Mouse (Mus musculus): ENCODE data around the gene Ndc80. TPM values are rescaled to one million over a fixed set of nuclear protein-coding genes. Genes with fewer than 3 reads are reported as not detected.
"Not testable (repeated sequence)": the region's sequence is repeated elsewhere in the genome, so short reads cannot be mapped to it uniquely, and the experiment has no call there.

Ndc80 gene
- total and polyA plus RNA-seq, 2 experiments from 2014 or later = 6.4 to 9.9 TPM

GRCm38 (mm10) chr17:71471261-71471660 is 55.4 kb downstream of the Ndc80 start:
- H3K9me3 ChIP-seq (replicated peaks; ENCODE audit: control insufficient read depth, low read length) = no peaks in the 10 kb centered on the region
- no peak overlapping the region for H3K27ac ChIP-seq (ENCODE audit: low read depth)
- DNase-seq (ENCODE audit: low spot score) (no peak), ATAC-seq (ENCODE audit: insufficient read depth, low read depth) (no peak)
- H3K9ac ChIP-seq (replicated peaks; ENCODE audit: low read depth, low read length) = no peak overlapping the region
- H3K4me2 ChIP-seq (ENCODE audit: low read depth, low read length) = no peak overlapping the region
- H3K36me3 ChIP-seq (replicated peaks; ENCODE audit: control insufficient read depth, insufficient read depth, low read length) = no peaks in the 10 kb centered on the region
- 55% methylated on average over 2 of the region's 2 CpGs for WGBS
- H3K4me3 ChIP-seq (ENCODE audit: low read depth, low read length) = no peak overlapping the region
- H3K4me1 ChIP-seq (ENCODE audit: control insufficient read depth, insufficient read depth) = peaks cover 7% of the 10 kb centered on the region; the same call in 1 of the 2 replicates
- TF ChIP-seq EP300 (IDR thresholded peaks at IDR 0.05; ENCODE audit: low read depth) = no peak
- TF ChIP-seq CTCF (IDR thresholded peaks at IDR 0.05; ENCODE audit: low read depth) = no peak
- no peaks in the 10 kb centered on the region for H3K27me3 ChIP-seq (ENCODE audit: control insufficient read depth, insufficient read depth, low read length)

DNA sequence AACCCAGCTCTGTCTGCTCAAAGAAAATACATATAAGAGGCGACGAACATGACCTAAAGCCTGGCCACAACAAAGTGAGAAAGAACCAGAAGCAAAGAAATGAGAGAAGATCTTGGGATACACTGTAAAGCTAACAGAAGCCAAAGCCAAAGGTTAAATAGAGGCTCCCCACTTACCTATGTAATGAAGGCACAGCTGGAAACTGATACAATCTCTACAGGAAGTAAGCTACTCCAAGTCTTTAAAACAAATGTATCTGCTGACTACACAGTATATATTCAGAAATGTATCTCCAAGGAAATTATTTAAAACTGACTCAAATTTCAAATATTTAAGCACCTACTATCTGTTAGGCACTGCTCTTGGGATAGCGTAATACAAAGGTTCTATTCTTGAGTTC is 66.3 kb downstream of the Ndc80 start:
- ATAC-seq (ENCODE audit: insufficient read depth, low read depth) (no peak), DNase-seq (ENCODE audit: low spot score) (no peak)
- Histone ChIP-seq H3K4me3 (ENCODE audit: low read depth, low read length) (no peak overlapping the region), H3K36me3 (replicated peaks; ENCODE audit: control insufficient read depth, insufficient read depth, low read length) (peaks cover 24% of the 10 kb centered on the region), H3K9ac (replicated peaks; ENCODE audit: low read depth, low read length) (no peak overlapping the region), H3K27me3 (ENCODE audit: control insufficient read depth, insufficient read depth, low read length) (no peaks in the 10 kb centered on the region), H3K9me3 (replicated peaks; ENCODE audit: control insufficient read depth, low read length) (no peaks in the 10 kb centered on the region), H3K27ac (ENCODE audit: low read depth) (no peak overlapping the region), H3K4me2 (ENCODE audit: low read depth, low read length) (no peak overlapping the region), H3K4me1 (ENCODE audit: control insufficient read depth, insufficient read depth) (no peaks in the 10 kb centered on the region)
- 91% methylated on average over 3 of the region's 3 CpGs for WGBS
- TF ChIP-seq EP300 (IDR thresholded peaks at IDR 0.05; ENCODE audit: low read depth) (no peak), CTCF (IDR thresholded peaks at IDR 0.05; ENCODE audit: low read depth) (no peak)

DNA sequence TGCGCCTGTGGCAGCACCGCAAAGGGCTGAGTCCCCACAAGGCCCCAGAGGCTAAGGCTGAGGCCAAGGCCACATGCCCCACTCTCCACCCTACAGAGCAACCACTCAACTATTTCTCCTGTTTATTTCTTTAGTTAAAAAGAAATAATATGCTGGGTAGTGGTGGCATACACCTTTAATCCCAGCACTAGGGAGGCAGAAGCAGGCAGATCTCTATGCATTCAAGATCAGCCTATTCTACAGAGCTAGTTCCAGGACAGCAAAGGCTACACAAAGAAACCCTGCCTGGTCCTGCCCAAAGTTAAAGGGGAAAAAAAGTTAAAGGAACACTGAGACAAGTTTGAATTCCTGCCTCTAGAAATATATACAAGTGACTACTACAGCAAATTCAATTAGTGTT is 66.8 kb downstream of the Ndc80 start, which contains the start of gene Gm4707:
Gene Gm4707, minus strand, starts transcription at position 101 of the 400 bp plus-strand sequence.
- no peaks in the 10 kb centered on the region for H3K27me3 ChIP-seq (ENCODE audit: control insufficient read depth, insufficient read depth, low read length)
- H3K36me3 ChIP-seq (replicated peaks; ENCODE audit: control insufficient read depth, insufficient read depth, low read length) = peaks cover 24% of the 10 kb centered on the region
- no peaks in the 10 kb centered on the region for H3K9me3 ChIP-seq (replicated peaks; ENCODE audit: control insufficient read depth, low read length)
- no peak within 1 kb of the TSS for H3K27ac ChIP-seq (ENCODE audit: low read depth)
- 92% methylated on average over 2 of the region's 2 CpGs for WGBS
- no peak within 1 kb of the TSS for H3K9ac ChIP-seq (replicated peaks; ENCODE audit: low read depth, low read length)
- no peak for DNase-seq (ENCODE audit: low spot score)
- no peak for TF ChIP-seq EP300 (IDR thresholded peaks at IDR 0.05; ENCODE audit: low read depth)
- no peak for TF ChIP-seq CTCF (IDR thresholded peaks at IDR 0.05; ENCODE audit: low read depth)
- H3K4me2 ChIP-seq (ENCODE audit: low read depth, low read length) = no peak within 1 kb of the TSS
- H3K4me1 ChIP-seq (ENCODE audit: control insufficient read depth, insufficient read depth) = no peaks in the 10 kb centered on the region
- H3K4me3 ChIP-seq (ENCODE audit: low read depth, low read length) = no peak within 1 kb of the TSS
- ATAC-seq (ENCODE audit: insufficient read depth, low read depth) = no peak

GRCm38 (mm10) chr17:71457361-71457760 is 69.3 kb downstream of the Ndc80 start:
- not testable (repeated sequence) for H3K9me3 ChIP-seq (replicated peaks; ENCODE audit: control insufficient read depth, low read length); ATAC-seq (ENCODE audit: insufficient read depth, low read depth); H3K4me3 ChIP-seq (ENCODE audit: low read depth, low read length); H3K27ac ChIP-seq (ENCODE audit: low read depth); H3K4me2 ChIP-seq (ENCODE audit: low read depth, low read length); H3K27me3 ChIP-seq (ENCODE audit: control insufficient read depth, insufficient read depth, low read length); H3K9ac ChIP-seq (replicated peaks; ENCODE audit: low read depth, low read length); DNase-seq (ENCODE audit: low spot score); H3K4me1 ChIP-seq (ENCODE audit: control insufficient read depth, insufficient read depth)
- 93% methylated on average over 6 of the region's 6 CpGs for WGBS
- H3K36me3 ChIP-seq (replicated peaks; ENCODE audit: control insufficient read depth, insufficient read depth, low read length) = peaks cover 11% of the 10 kb centered on the region

Other genes starting within 250 kb of the Ndc80 start
- gene Emilin2, start 214.9 kb downstream of the Ndc80 start, total RNA-seq (2014; rRNA removed; ENCODE audit: low replicate concordance) = 86.4 and 107 TPM in 2 replicates
- gene Emilin2, start 214.9 kb downstream of the Ndc80 start, polyA plus RNA-seq (2015; fragmentation: Nextera tagmentation; extraction: Ambion mirVana) = 58.5 and 65.3 TPM in 2 replicates
- 0.69 and 5.1 TPM in 2 replicates for gene Gm4707, start 66.9 kb downstream of the Ndc80 start, total RNA-seq (2014; rRNA removed; ENCODE audit: low replicate concordance)
- 0.90 and 1.5 TPM in 2 replicates for gene Gm4707, start 66.9 kb downstream of the Ndc80 start, polyA plus RNA-seq (2015; fragmentation: Nextera tagmentation; extraction: Ambion mirVana)
- gene Smchd1, start 51.5 kb downstream of the Ndc80 start, total RNA-seq (2014; rRNA removed; ENCODE audit: low replicate concordance) = 16.1 and 40.9 TPM in 2 replicates
- 18.6 and 18.7 TPM in 2 replicates for gene Smchd1, start 51.5 kb downstream of the Ndc80 start, polyA plus RNA-seq (2015; fragmentation: Nextera tagmentation; extraction: Ambion mirVana)
- gene Spdya, start 25.2 kb upstream of the Ndc80 start, total RNA-seq (2014; rRNA removed; ENCODE audit: low replicate concordance) = not detected in 2 replicates
- 0.27 and 0.32 TPM in 2 replicates for gene Spdya, start 25.2 kb upstream of the Ndc80 start, polyA plus RNA-seq (2015; fragmentation: Nextera tagmentation; extraction: Ambion mirVana)
- 14.4 and 28.2 TPM in 2 replicates for gene Wdr43, start 89.0 kb upstream of the Ndc80 start, total RNA-seq (2014; rRNA removed; ENCODE audit: low replicate concordance)
- 19.6 and 22.5 TPM in 2 replicates for gene Wdr43, start 89.0 kb upstream of the Ndc80 start, polyA plus RNA-seq (2015; fragmentation: Nextera tagmentation; extraction: Ambion mirVana)
- 0.46 and 2.7 TPM in 2 replicates for gene Togaram2, start 146.4 kb upstream of the Ndc80 start, total RNA-seq (2014; rRNA removed; ENCODE audit: low replicate concordance)
- gene Togaram2, start 146.4 kb upstream of the Ndc80 start, polyA plus RNA-seq (2015; fragmentation: Nextera tagmentation; extraction: Ambion mirVana) = 1.0 and 1.1 TPM in 2 replicates
- gene Pcare, start 226.0 kb upstream of the Ndc80 start, total RNA-seq (2014; rRNA removed; ENCODE audit: low replicate concordance) = not detected in 2 replicates
- gene Pcare, start 226.0 kb upstream of the Ndc80 start, polyA plus RNA-seq (2015; fragmentation: Nextera tagmentation; extraction: Ambion mirVana) = 0.03 TPM in 1 of 2 replicates, not detected in the other
- 34.3 and 49.9 TPM in 2 replicates for gene Clip4, start 241.6 kb upstream of the Ndc80 start, total RNA-seq (2014; rRNA removed; ENCODE audit: low replicate concordance)
- gene Clip4, start 241.6 kb upstream of the Ndc80 start, polyA plus RNA-seq (2015; fragmentation: Nextera tagmentation; extraction: Ambion mirVana) = 43.4 and 51.2 TPM in 2 replicates

Data from heart, postnatal 0 days (tissue).